In the genomic region with DNA sequence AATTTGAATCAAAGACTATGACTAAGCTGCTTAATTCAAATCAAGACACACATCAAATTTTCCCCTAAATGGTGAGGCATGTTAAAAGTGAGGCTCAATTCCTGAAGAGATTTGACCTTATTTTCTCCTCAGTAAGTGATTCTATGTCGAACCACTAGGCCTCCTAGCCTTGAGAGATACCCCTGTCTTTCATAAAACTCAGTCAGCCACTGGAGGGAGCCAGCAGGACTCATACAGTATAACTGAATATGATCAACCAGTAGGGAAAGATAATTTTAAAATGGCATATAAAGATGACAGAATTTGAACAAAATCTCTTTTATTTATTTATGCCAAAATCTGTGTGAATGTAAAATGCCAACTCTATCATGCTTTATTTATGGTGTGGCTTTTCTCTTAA, we compare ENCODE assay signal across 9 mouse cellular contexts.
A peak's percentile ranks its signal among the peaks of the same experiment; 100 is the strongest.
DNase-seq lines count a peak whose midpoint lies in the region; ATAC-seq and TF ChIP-seq lines count a peak whose summit lies in the region.
"Had no signal": no experiment of that assay in that cellular context is flagged by ENCODE, and none has a peak within 500 bp of the region (broad histone marks: within the 10 kb centered on the region; RNA-seq: fewer than 3 reads in every experiment).

No protein-coding gene starts in this region.

- ATAC-seq in hindbrain, postnatal 0 days: no peak
- no peak for ATAC-seq in hindbrain, embryonic 16.5 days
- peak; percentile 46 to 56; a peak in 1 of 4 replicates for ATAC-seq in hematopoietic stem cell, adult 5-6 weeks (replicated peaks in 1 of 2; ENCODE audit: insufficient read depth in 1 of 2, low FRiP score in 2 of 2, low TSS enrichment in 1 of 2, low read depth in 1 of 2, poor library complexity in 2 of 2, severe bottlenecking in 2 of 2)

- DNase-seq in hindbrain, postnatal 0 days (ENCODE audit: low spot score): peak; percentile 59
- DNase-seq in ES-CJ7 (ENCODE audit: low read depth, low spot score): peak; percentile 6
- DNase-seq in adrenal gland, postnatal 14 days: peak; percentile 69
- peak; percentile 29 for DNase-seq in lung, postnatal 25 days (ENCODE audit: low spot score)
- DNase-seq in thymus, postnatal 14 days: peak; percentile 71

- no peaks in the 10 kb centered on the region for H3K4me1 ChIP-seq in hindbrain, postnatal 0 days (ENCODE audit: insufficient read depth, low read length)
- no peaks in the 10 kb centered on the region for H3K4me1 ChIP-seq in hindbrain, embryonic 16.5 days (ENCODE audit: control insufficient read depth, insufficient read depth, low read depth, low read length)
- H3K4me1 ChIP-seq: hindbrain, embryonic 15.5 days; midbrain, embryonic 12.5 days had no signal

- H3K4me3 ChIP-seq in hindbrain, postnatal 0 days (ENCODE audit: low read length): no peak overlapping the region
- H3K4me3 ChIP-seq in hindbrain, embryonic 16.5 days (ENCODE audit: low read length): no peak overlapping the region
- H3K4me3 ChIP-seq: hindbrain, embryonic 15.5 days; midbrain, embryonic 12.5 days had no signal

- peak; percentile 57 for TF ChIP-seq CTCF in hindbrain, postnatal 0 days (IDR thresholded peaks at IDR 0.05; ENCODE audit: low read depth)

- no peaks in the 10 kb centered on the region for H3K27me3 ChIP-seq in hindbrain, postnatal 0 days (ENCODE audit: insufficient read depth, low read length)
- no peaks in the 10 kb centered on the region for H3K27me3 ChIP-seq in hindbrain, embryonic 16.5 days (replicated peaks; ENCODE audit: control insufficient read depth, insufficient read depth, low read length)
- H3K27me3 ChIP-seq: hindbrain, embryonic 15.5 days; midbrain, embryonic 12.5 days had no signal

- WGBS in hindbrain, postnatal 0 days: 58% methylated on average over 1 of the region's 1 CpGs
- WGBS in hindbrain, embryonic 16.5 days: 61% methylated on average over 1 of the region's 1 CpGs

- no peak overlapping the region for H3K4me2 ChIP-seq in hindbrain, postnatal 0 days (ENCODE audit: low read depth, low read length)
- H3K4me2 ChIP-seq in hindbrain, embryonic 16.5 days (ENCODE audit: low read length): no peak overlapping the region
- H3K4me2 ChIP-seq: hindbrain, embryonic 15.5 days; midbrain, embryonic 12.5 days had no signal

- no peak overlapping the region for H3K27ac ChIP-seq in hindbrain, postnatal 0 days
- H3K27ac ChIP-seq in hindbrain, embryonic 16.5 days (ENCODE audit: low read depth, low read length): no peak overlapping the region
- H3K27ac ChIP-seq: hindbrain, embryonic 15.5 days; midbrain, embryonic 12.5 days had no signal

- no peak overlapping the region for H3K9ac ChIP-seq in hindbrain, postnatal 0 days (replicated peaks; ENCODE audit: low read length)
- no peak overlapping the region for H3K9ac ChIP-seq in hindbrain, embryonic 16.5 days (ENCODE audit: low read depth, low read length)
- H3K9ac ChIP-seq: hindbrain, embryonic 15.5 days; midbrain, embryonic 12.5 days had no signal

- H3K36me3 ChIP-seq in hindbrain, postnatal 0 days (ENCODE audit: insufficient read depth, low read length): no peaks in the 10 kb centered on the region
- no peaks in the 10 kb centered on the region for H3K36me3 ChIP-seq in hindbrain, embryonic 16.5 days (ENCODE audit: control insufficient read depth, insufficient read depth, low read length)
- H3K36me3 ChIP-seq: hindbrain, embryonic 15.5 days; midbrain, embryonic 12.5 days had no signal

- no peaks in the 10 kb centered on the region for H3K9me3 ChIP-seq in hindbrain, postnatal 0 days (ENCODE audit: low read length)
- H3K9me3 ChIP-seq in hindbrain, embryonic 16.5 days (ENCODE audit: control insufficient read depth, low read length): no peaks in the 10 kb centered on the region
- H3K9me3 ChIP-seq: hindbrain, embryonic 15.5 days; midbrain, embryonic 12.5 days had no signal

Comparison
In these comparisons a context has a peak if more than half of its experiments do, and no peak if none do; other contexts are left out.
1. ATAC-seq: peak in hematopoietic stem cell, adult 5-6 weeks (2 of 2); none in hindbrain, postnatal 0 days (single experiment) and hindbrain, embryonic 16.5 days (single experiment).
2. DNase-seq: peak in every context shown above with its lines; median percentile 71 in thymus, postnatal 14 days; 69 in adrenal gland, postnatal 14 days; 59 in hindbrain, postnatal 0 days; 29 in lung, postnatal 25 days; 6 in ES-CJ7.